Mouse (Mus musculus) kidney, embryonic 14.5 days (tissue): ENCODE data around the gene Brat1. TPM values are rescaled to one million over a fixed set of nuclear protein-coding genes. Genes with fewer than 3 reads are reported as not detected.

ENCODE experiments used
- ATAC-seq: fragments of 200-750 bp; cut with Nextera tagmentation; 2 replicates; pipeline ENCODE4 v1.8.0; 2017; ENCODE audit warnings: moderate number of reproducible peaks, mild to moderate bottlenecking, moderate TSS enrichment, moderate library complexity; ENCODE audit not compliant: low FRiP score, low TSS enrichment
- H3K27ac ChIP-seq: fragments of 300-500 bp; sonication (generic); 2 replicates; pipeline ENCODE4 v1.5.1; 2014; ENCODE audit warnings: low read depth, mild to moderate bottlenecking, low read length, moderate library complexity, mixed read lengths
- H3K27me3 ChIP-seq: fragments of 300-500 bp; sonication (generic); 2 replicates; pipeline ENCODE4 v1.6.1; 2014; ENCODE audit warnings: mild to moderate bottlenecking, low read length; ENCODE audit not compliant: control insufficient read depth, insufficient read depth
- H3K36me3 ChIP-seq: fragments of 300-500 bp; sonication (generic); 2 replicates; pipeline ENCODE4 v1.6.1; 2014; ENCODE audit warnings: low read length, mixed read lengths; ENCODE audit not compliant: control insufficient read depth, insufficient read depth
- H3K4me1 ChIP-seq: fragments of 300-500 bp; sonication (generic); 2 replicates; pipeline ENCODE4 v1.6.1; 2014; ENCODE audit warnings: low read length, mixed read lengths; ENCODE audit not compliant: control insufficient read depth, insufficient read depth
- H3K4me2 ChIP-seq: fragments of 300-500 bp; sonication (generic); replicated peaks from 2 replicates; pipeline ENCODE4 v1.6.1; 2014; ENCODE audit warnings: low read depth, mild to moderate bottlenecking, low read length
- H3K4me3 ChIP-seq: fragments of 300-500 bp; sonication (generic); 2 replicates; pipeline ENCODE4 v1.5.1; 2014; ENCODE audit warnings: mild to moderate bottlenecking, low read length
- H3K9ac ChIP-seq: fragments of 300-500 bp; sonication (generic); 2 replicates; pipeline ENCODE4 v1.6.1; 2014; ENCODE audit warnings: low read depth, mild to moderate bottlenecking, low read length, moderate library complexity
- H3K9me3 ChIP-seq: fragments of 300-500 bp; sonication (generic); 2 replicates; pipeline ENCODE4 v1.6.1; 2016; ENCODE audit warnings: low read length; ENCODE audit not compliant: control insufficient read depth
- WGBS: fragments of 180-500 bp; shearing (Covaris S2); extraction: QIAGEN DNeasy Blood & Tissue Kit; methylation state at CpG from one replicate; pipeline ENCODE4 v1.1.7; 2014; 5-methylcytosine and 5-hydroxymethylcytosine counted together
- polyA plus RNA-seq: library from polyadenylated mRNA; unstranded; fragments of >200 nt; fragmentation: Nextera tagmentation; extraction: Ambion mirVana; gene quantifications from 2 replicates; pipeline ENCODE4 v1.2.1, GENCODE M21; 2014

The Brat1 gene
- polyA plus RNA-seq, 1 experiment from 2014 or later: 14.6 TPM

GRCm38 (mm10) chr5:140688434-140688833 lies 16.4 kb upstream of the Brat1 start:
- no peak overlapping the region for H3K4me2 ChIP-seq
- no peak overlapping the region for H3K4me3 ChIP-seq
- H3K9me3 ChIP-seq: no peaks in the 10 kb centered on the region
- H3K36me3 ChIP-seq: peaks cover 54% of the 10 kb centered on the region
- 57% methylated on average over 3 of the region's 3 CpGs for WGBS
- no peak overlapping the region for H3K27ac ChIP-seq
- no peak for ATAC-seq
- H3K9ac ChIP-seq: no peak overlapping the region
- no peaks in the 10 kb centered on the region for H3K4me1 ChIP-seq
- H3K27me3 ChIP-seq: no peaks in the 10 kb centered on the region

- no peak for ATAC-seq
- Histone ChIP-seq H3K4me1 (peaks cover 1% of the 10 kb centered on the region; the same call in 1 of the 2 replicates), H3K4me2 (no peak overlapping the region), H3K4me3 (no peak overlapping the region), H3K36me3 (peaks cover 53% of the 10 kb centered on the region), H3K9ac (no peak overlapping the region), H3K9me3 (no peaks in the 10 kb centered on the region), H3K27me3 (no peaks in the 10 kb centered on the region), H3K27ac (no peak overlapping the region)
- 87% methylated on average over 7 of the region's 7 CpGs for WGBS
These were observed 8.8 kb upstream of the Brat1 start for GRCm38 (mm10) chr5:140695987-140696386.

GRCm38 (mm10) chr5:140699776-140700175 lies 5.0 kb upstream of the Brat1 start:
- no peak overlapping the region for H3K27ac ChIP-seq
- H3K4me3 ChIP-seq: no peak overlapping the region
- H3K9me3 ChIP-seq: no peaks in the 10 kb centered on the region
- H3K4me1 ChIP-seq: peaks cover 8% of the 10 kb centered on the region
- ATAC-seq: no peak
- 79% methylated on average over 9 of the region's 9 CpGs for WGBS
- H3K36me3 ChIP-seq: peaks cover 27% of the 10 kb centered on the region
- H3K9ac ChIP-seq: no peak overlapping the region
- H3K4me2 ChIP-seq: no peak overlapping the region
- no peaks in the 10 kb centered on the region for H3K27me3 ChIP-seq

GRCm38 (mm10) chr5:140701661-140702060 lies 3.1 kb upstream of the Brat1 start:
- peak overlapping the region; percentile 89 for H3K4me3 ChIP-seq
- 1% methylated on average over 25 of the region's 25 CpGs for WGBS
- H3K27me3 ChIP-seq: no peaks in the 10 kb centered on the region
- peak; percentile 8 for ATAC-seq
- peak overlapping the region; percentile 85 for H3K4me2 ChIP-seq
- no peaks in the 10 kb centered on the region for H3K9me3 ChIP-seq
- peaks cover 18% of the 10 kb centered on the region for H3K4me1 ChIP-seq
- peak overlapping the region; percentile 89 for H3K27ac ChIP-seq
- H3K9ac ChIP-seq: peak overlapping the region; percentile 69
- peaks cover 17% of the 10 kb centered on the region for H3K36me3 ChIP-seq

- under 1% methylated on average over 32 of the region's 33 CpGs for WGBS
- peak within 1 kb of the TSS; percentile 85 for H3K4me2 ChIP-seq
These were observed 2.7 kb upstream of the Brat1 start, which contains the start of gene Iqce for GRCm38 (mm10) chr5:140702103-140702513. Gene Iqce (minus strand): TSS chr5:140702378.

GRCm38 (mm10) chr5:140702618-140703175 lies 2.1 kb upstream of the Brat1 start:
- 69% methylated on average over 19 of the region's 19 CpGs for WGBS
- H3K9me3 ChIP-seq: no peaks in the 10 kb centered on the region
- peaks cover 18% of the 10 kb centered on the region for H3K4me1 ChIP-seq
- H3K4me2 ChIP-seq: peak overlapping the region; percentile 85
- H3K36me3 ChIP-seq: peaks cover 13% of the 10 kb centered on the region
- peak overlapping the region; percentile 89 for H3K4me3 ChIP-seq
- ATAC-seq: no peak
- H3K27ac ChIP-seq: peak overlapping the region; percentile 89
- no peaks in the 10 kb centered on the region for H3K27me3 ChIP-seq
- peak overlapping the region; percentile 69 for H3K9ac ChIP-seq

More at GRCm38 (mm10) chr5:140702103-140702513, 2.7 kb upstream of the Brat1 start, which contains the start of gene Iqce:
- peaks cover 14% of the 10 kb centered on the region for H3K36me3 ChIP-seq
- no peaks in the 10 kb centered on the region for H3K9me3 ChIP-seq
- peaks cover 18% of the 10 kb centered on the region for H3K4me1 ChIP-seq
- H3K27me3 ChIP-seq: no peaks in the 10 kb centered on the region
- H3K27ac ChIP-seq: peak within 1 kb of the TSS; percentile 89
- H3K9ac ChIP-seq: peak within 1 kb of the TSS; percentile 69
- peak; percentile 45 for ATAC-seq
- H3K4me3 ChIP-seq: peak within 1 kb of the TSS; percentile 89

GRCm38 (mm10) chr5:140703480-140704377 lies 1.1 kb upstream of the Brat1 start:
- Histone ChIP-seq H3K9ac (peak overlapping the region; percentile 51; the same call in 1 of the 2 replicates), H3K9me3 (no peaks in the 10 kb centered on the region), H3K4me1 (peaks cover 18% of the 10 kb centered on the region), H3K27me3 (no peaks in the 10 kb centered on the region), H3K27ac (peak overlapping the region; percentile 83), H3K36me3 (peaks cover 10% of the 10 kb centered on the region), H3K4me3 (peak overlapping the region; percentile 66), H3K4me2 (peak overlapping the region; percentile 30; the same call in 1 of the 2 replicates)
- ATAC-seq: no peak
- 37% methylated on average over 17 of the region's 17 CpGs for WGBS

- Histone ChIP-seq H3K4me1 (peaks cover 18% of the 10 kb centered on the region), H3K9ac (peak overlapping the region; percentile 71), H3K27me3 (no peaks in the 10 kb centered on the region), H3K9me3 (no peaks in the 10 kb centered on the region), H3K4me2 (peak overlapping the region; percentile 81), H3K27ac (peak overlapping the region; percentile 75; the same call in 1 of the 2 replicates), H3K4me3 (peak overlapping the region; percentile 66), H3K36me3 (peaks cover 15% of the 10 kb centered on the region)
- WGBS: 51% methylated on average over 7 of the region's 7 CpGs
- no peak for ATAC-seq
These were observed 825 bp downstream of the Brat1 start for GRCm38 (mm10) chr5:140705501-140706171.
